Mouse (Mus musculus) neural tube, embryonic 15.5 days (tissue): ENCODE data around the gene Mpig6b. TPM values are rescaled to one million over a fixed set of nuclear protein-coding genes. Genes with fewer than 3 reads are reported as not detected.
A peak's percentile ranks its signal among the peaks of the same experiment; 100 is the strongest.

Source experiments
- ATAC-seq: fragments of 200-750 bp; cut with Nextera tagmentation; 2 replicates; pipeline ENCODE4 v1.8.0; 2017; ENCODE audit warnings: mild to moderate bottlenecking, moderate TSS enrichment, moderate library complexity; ENCODE audit not compliant: low FRiP score
- H3K27ac ChIP-seq: fragments of 300-500 bp; sonication (generic); replicated peaks from 2 replicates; pipeline ENCODE4 v1.5.1; 2015; ENCODE audit warnings: mild to moderate bottlenecking, inconsistent platforms
- H3K27me3 ChIP-seq: fragments of 300-500 bp; sonication (generic); replicated peaks from 2 replicates; pipeline ENCODE4 v1.6.1; 2015; ENCODE audit warnings: inconsistent platforms
- H3K36me3 ChIP-seq: fragments of 300-500 bp; sonication (generic); 2 replicates; pipeline ENCODE4 v1.6.1; 2015; ENCODE audit warnings: inconsistent platforms
- H3K4me1 ChIP-seq: fragments of 300-500 bp; sonication (generic); 2 replicates; pipeline ENCODE4 v1.6.1; 2015; ENCODE audit warnings: inconsistent platforms
- H3K4me2 ChIP-seq: fragments of 300-500 bp; sonication (generic); 2 replicates; pipeline ENCODE4 v1.6.1; 2015; ENCODE audit warnings: inconsistent platforms, mild to moderate bottlenecking, moderate library complexity
- H3K4me3 ChIP-seq: fragments of 300-500 bp; sonication (generic); replicated peaks from 2 replicates; pipeline ENCODE4 v1.5.1; 2015; ENCODE audit warnings: mild to moderate bottlenecking, inconsistent platforms
- H3K9ac ChIP-seq: fragments of 300-500 bp; sonication (generic); replicated peaks from 2 replicates; pipeline ENCODE4 v1.6.1; 2015; ENCODE audit warnings: mild to moderate bottlenecking, inconsistent platforms
- H3K9me3 ChIP-seq: fragments of 300-500 bp; sonication (generic); replicated peaks from 2 replicates; pipeline ENCODE4 v1.6.1; 2016; ENCODE audit warnings: inconsistent platforms
- WGBS: fragments of 180-500 bp; shearing (Covaris S2); methylation state at CpG from one replicate; pipeline ENCODE4 v1.1.7; 2015; ENCODE audit warnings: mixed read lengths; 5-methylcytosine and 5-hydroxymethylcytosine counted together
- polyA plus RNA-seq: library from polyadenylated mRNA; unstranded; fragments of >200 nt; fragmentation: Nextera tagmentation; extraction: Ambion mirVana; gene quantifications from 2 replicates; pipeline ENCODE4 v1.2.1, GENCODE M21; 2015

Mpig6b gene
- polyA plus RNA-seq, 1 experiment from 2014 or later = 0.17 TPM

DNA sequence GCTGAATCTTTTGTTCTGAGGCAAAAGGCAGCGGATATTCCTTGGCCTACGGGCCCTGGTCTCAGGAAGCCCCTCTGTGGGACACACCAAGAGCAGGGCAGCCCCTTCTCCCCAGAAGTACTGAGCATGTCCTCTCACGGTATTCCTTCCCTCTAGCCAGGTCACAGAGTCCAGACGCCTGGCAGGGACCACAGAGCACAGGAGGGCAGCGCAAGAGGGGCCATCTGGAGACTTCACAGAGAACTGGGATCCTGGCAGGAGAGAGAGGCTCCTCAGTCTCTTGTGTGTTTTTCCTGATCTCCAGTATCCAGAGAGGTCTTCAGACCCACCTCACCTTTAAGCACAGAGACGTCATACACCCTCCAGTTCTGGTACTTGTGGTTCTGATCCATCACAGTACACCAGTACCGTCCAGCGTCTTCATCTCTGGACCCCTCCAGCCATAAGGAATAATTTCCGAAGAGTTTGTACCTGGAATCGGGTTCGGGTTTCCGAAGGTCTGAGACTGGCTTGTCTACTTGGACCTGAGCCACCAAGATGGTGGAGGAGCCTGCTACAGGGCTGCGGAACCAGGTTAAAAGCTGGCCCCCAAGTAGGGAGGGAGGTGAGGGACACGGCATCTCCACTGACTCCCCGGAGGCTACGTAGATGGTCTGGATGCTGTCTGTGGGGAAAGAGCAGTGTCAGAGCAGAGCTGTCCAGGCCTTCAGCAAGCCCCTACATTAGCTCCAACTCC is 17.0 kb upstream of the Mpig6b start:
- no peaks in the 10 kb centered on the region for H3K36me3 ChIP-seq

DNA sequence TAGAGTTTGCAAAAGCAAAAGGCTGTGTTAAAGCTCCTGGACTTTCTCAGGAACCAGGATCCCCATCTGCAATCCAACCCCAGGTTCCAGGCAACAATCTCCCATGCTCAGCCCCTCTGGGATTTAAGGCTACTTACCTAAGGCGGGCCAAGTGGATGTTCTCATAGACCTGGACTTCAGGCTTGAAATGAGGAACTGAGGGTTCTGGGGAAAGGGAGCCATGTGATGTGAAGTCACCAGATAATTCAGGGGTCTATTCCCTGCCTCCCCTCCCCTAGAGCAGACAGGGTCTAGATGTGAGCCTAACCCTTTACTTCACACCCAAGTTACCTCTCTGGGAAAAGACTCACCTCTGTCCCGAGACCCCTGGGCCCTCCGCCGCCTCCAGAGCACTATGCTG is 14.7 kb upstream of the Mpig6b start:
- Histone ChIP-seq H3K4me2 (no peak overlapping the region), H3K4me1 (peaks cover 15% of the 10 kb centered on the region), H3K9ac (no peak overlapping the region), H3K27ac (no peak overlapping the region), H3K27me3 (no peaks in the 10 kb centered on the region), H3K36me3 (no peaks in the 10 kb centered on the region), H3K4me3 (no peak overlapping the region), H3K9me3 (no peaks in the 10 kb centered on the region)
- no peak for ATAC-seq
- WGBS = 78% methylated on average over 4 of the region's 4 CpGs

More for the DNA sequence above, 17.0 kb upstream of the Mpig6b start:
- no peak overlapping the region for H3K4me3 ChIP-seq
- no peaks in the 10 kb centered on the region for H3K27me3 ChIP-seq
- H3K4me1 ChIP-seq = peaks cover 3% of the 10 kb centered on the region; the same call in 1 of the 2 replicates
- whole genome bisulfite sequencing = 91% methylated on average over 16 of the region's 16 CpGs
- no peak overlapping the region for H3K9ac ChIP-seq
- no peak for ATAC-seq
- no peak overlapping the region for H3K27ac ChIP-seq
- no peaks in the 10 kb centered on the region for H3K9me3 ChIP-seq
- no peak overlapping the region for H3K4me2 ChIP-seq

GRCm38 (mm10) chr17:35080248-35080647 is 14.3 kb upstream of the Mpig6b start:
- Histone ChIP-seq H3K9me3 (no peaks in the 10 kb centered on the region), H3K4me1 (peaks cover 15% of the 10 kb centered on the region), H3K4me3 (no peak overlapping the region), H3K9ac (no peak overlapping the region), H3K27ac (no peak overlapping the region), H3K27me3 (no peaks in the 10 kb centered on the region), H3K4me2 (no peak overlapping the region), H3K36me3 (no peaks in the 10 kb centered on the region)
- WGBS = 64% methylated on average over 6 of the region's 6 CpGs
- no peak for ATAC-seq

DNA sequence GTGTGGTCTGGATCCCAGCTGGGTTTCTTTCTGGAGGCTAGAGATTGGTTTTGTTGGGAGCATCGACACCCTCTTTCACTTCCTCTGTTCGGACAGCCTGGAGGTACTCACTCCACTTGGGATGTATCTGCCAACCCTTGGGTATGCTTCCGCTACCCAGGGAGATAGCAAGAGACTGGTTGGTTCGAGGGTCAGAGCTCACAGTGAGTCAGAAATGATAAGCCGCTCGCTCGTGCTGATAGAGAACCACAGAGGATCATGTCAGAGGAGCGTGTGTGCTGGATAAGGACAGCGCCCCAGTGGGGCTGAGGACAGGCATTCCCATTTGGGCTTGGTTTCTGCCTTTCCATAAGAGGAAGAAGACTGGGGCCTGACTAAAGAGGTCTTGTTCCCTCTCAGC is 13.8 kb upstream of the Mpig6b start:
- Histone ChIP-seq H3K4me1 (peaks cover 15% of the 10 kb centered on the region), H3K27me3 (no peaks in the 10 kb centered on the region), H3K9me3 (no peaks in the 10 kb centered on the region), H3K4me3 (no peak overlapping the region), H3K9ac (no peak overlapping the region), H3K36me3 (no peaks in the 10 kb centered on the region), H3K4me2 (no peak overlapping the region), H3K27ac (no peak overlapping the region)
- no peak for ATAC-seq
- WGBS = 71% methylated on average over 9 of the region's 9 CpGs

GRCm38 (mm10) chr17:35077786-35078233 is 11.8 kb upstream of the Mpig6b start, which contains the start of gene Ly6g6d:
Gene Ly6g6d (minus strand): TSS chr17:35078065.
- Histone ChIP-seq H3K4me2 (peak within 1 kb of the TSS; percentile 49), H3K36me3 (no peaks in the 10 kb centered on the region), H3K4me3 (peak within 1 kb of the TSS; percentile 21), H3K9ac (0 out of 2 replicates have a peak within 1 kb of the TSS, but pooled peaks have one; percentile 14), H3K27me3 (no peaks in the 10 kb centered on the region), H3K9me3 (no peaks in the 10 kb centered on the region), H3K27ac (no peak within 1 kb of the TSS), H3K4me1 (peaks cover 15% of the 10 kb centered on the region)
- WGBS = 8% methylated on average over 14 of the region's 14 CpGs
- ATAC-seq = peak; percentile 52; the same call in 1 of the 2 replicates

DNA sequence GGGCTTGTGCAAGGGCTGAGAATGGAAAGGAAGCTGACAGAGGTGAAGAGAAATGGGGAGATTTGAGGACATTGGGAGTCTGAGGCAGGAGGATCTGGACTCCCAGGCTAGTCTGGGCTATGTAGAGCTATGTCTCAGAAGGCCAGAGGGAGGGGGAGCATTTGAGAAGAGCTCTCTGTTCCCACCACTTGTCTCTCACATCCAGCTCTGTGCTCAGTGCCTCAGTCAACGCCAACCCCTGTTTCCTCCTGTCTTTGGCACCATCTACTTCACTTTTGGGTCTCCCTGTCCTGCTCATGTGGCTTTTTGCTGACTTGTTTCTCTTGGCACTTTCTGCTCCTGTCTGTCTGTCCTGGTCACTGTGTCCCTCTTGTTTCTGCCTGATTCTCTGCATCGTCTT is 11.3 kb upstream of the Mpig6b start:
- H3K27me3 ChIP-seq = no peaks in the 10 kb centered on the region
- 0 out of 2 replicates have a peak overlapping the region, but pooled peaks have one; percentile 14 for H3K9ac ChIP-seq
- no peak overlapping the region for H3K27ac ChIP-seq
- WGBS = 19% methylated on average over 2 of the region's 2 CpGs
- no peaks in the 10 kb centered on the region for H3K36me3 ChIP-seq
- peak; percentile 22; the same call in 1 of the 2 replicates for ATAC-seq
- H3K4me2 ChIP-seq = peak overlapping the region; percentile 49
- H3K9me3 ChIP-seq = no peaks in the 10 kb centered on the region
- peaks cover 15% of the 10 kb centered on the region for H3K4me1 ChIP-seq
- H3K4me3 ChIP-seq = peak overlapping the region; percentile 21; the same call in 1 of the 2 replicates

DNA sequence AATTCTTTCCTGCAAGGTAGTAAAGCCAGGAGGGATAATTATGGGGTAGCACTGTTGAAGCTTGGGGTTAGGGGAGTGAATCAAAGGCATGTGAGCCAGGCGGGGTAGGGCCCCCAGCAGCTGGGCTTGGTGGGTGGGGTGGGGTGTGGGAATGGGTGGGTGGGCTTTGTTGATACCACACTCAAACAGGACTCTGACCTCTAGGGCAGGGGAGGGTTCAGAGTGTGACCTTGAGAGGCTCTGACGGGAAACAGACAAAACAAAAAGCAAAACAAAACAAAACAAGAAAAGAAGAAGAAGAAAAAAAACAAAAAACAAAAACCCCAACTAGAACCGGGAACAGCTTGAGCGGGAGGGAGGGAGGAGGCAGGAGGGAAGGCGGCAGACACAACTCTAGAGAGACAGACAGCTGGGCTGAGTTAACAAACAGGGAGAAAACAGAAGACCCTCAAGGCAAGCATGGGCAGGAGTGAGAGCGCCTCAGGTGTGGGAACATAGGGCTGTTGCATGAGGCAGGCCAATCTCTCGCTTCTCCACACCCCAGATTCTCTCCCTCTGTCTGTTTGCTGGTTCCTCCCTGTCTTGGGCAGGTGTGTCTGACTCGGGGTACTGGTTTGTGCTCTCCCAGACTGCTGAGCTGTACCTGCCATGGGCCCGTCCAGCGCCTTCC is 10.7 kb upstream of the Mpig6b start, which contains the start of gene Ly6g6e:
Ly6g6e (plus strand) TSS at position 396 of the 670 bp plus-strand sequence.
- Histone ChIP-seq H3K27ac (no peak within 1 kb of the TSS), H3K36me3 (no peaks in the 10 kb centered on the region), H3K9me3 (no peaks in the 10 kb centered on the region), H3K27me3 (no peaks in the 10 kb centered on the region), H3K4me3 (peak within 1 kb of the TSS; percentile 21), H3K9ac (0 out of 2 replicates have a peak within 1 kb of the TSS, but pooled peaks have one; percentile 14), H3K4me1 (peaks cover 15% of the 10 kb centered on the region), H3K4me2 (peak within 1 kb of the TSS; percentile 49)
- WGBS = 25% methylated on average over 10 of the region's 10 CpGs
- no peak for ATAC-seq

- H3K4me1 ChIP-seq = peaks cover 15% of the 10 kb centered on the region
- H3K4me2 ChIP-seq = no peak overlapping the region
- no peaks in the 10 kb centered on the region for H3K9me3 ChIP-seq
- H3K36me3 ChIP-seq = no peaks in the 10 kb centered on the region
- H3K27ac ChIP-seq = no peak overlapping the region
- H3K27me3 ChIP-seq = no peaks in the 10 kb centered on the region
- no peak for ATAC-seq
- H3K4me3 ChIP-seq = no peak overlapping the region
- no peak overlapping the region for H3K9ac ChIP-seq
- 40% methylated on average over 17 of the region's 17 CpGs for WGBS
Observed at GRCm38 (mm10) chr17:35074097-35074496, 8.1 kb upstream of the Mpig6b start.

DNA sequence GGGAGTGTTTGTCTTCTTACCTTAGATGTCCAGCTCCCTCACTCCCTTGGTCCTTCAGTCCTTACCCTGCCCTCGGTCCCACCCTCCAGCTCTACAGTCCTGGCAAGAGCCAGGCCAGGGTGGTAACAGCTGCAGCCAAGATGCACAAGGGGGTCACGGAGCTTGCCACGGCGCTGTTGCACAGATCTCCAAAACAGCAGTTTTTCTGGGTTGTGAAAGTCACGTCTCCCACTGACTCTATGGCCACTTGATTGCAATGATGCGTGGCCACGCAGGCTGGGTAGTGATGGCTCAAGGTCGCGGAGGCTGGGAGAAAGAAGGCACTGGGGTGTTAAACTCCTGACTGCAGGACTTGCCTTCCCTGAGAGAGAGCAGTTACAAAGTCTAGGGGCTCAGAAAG is 5.5 kb upstream of the Mpig6b start:
- H3K4me3 ChIP-seq = no peak overlapping the region
- H3K4me2 ChIP-seq = no peak overlapping the region
- H3K27me3 ChIP-seq = peaks cover 14% of the 10 kb centered on the region
- no peaks in the 10 kb centered on the region for H3K4me1 ChIP-seq
- 80% methylated on average over 9 of the region's 9 CpGs for WGBS
- no peak overlapping the region for H3K9ac ChIP-seq
- no peak overlapping the region for H3K27ac ChIP-seq
- no peaks in the 10 kb centered on the region for H3K9me3 ChIP-seq
- H3K36me3 ChIP-seq = no peaks in the 10 kb centered on the region
- no peak for ATAC-seq

DNA sequence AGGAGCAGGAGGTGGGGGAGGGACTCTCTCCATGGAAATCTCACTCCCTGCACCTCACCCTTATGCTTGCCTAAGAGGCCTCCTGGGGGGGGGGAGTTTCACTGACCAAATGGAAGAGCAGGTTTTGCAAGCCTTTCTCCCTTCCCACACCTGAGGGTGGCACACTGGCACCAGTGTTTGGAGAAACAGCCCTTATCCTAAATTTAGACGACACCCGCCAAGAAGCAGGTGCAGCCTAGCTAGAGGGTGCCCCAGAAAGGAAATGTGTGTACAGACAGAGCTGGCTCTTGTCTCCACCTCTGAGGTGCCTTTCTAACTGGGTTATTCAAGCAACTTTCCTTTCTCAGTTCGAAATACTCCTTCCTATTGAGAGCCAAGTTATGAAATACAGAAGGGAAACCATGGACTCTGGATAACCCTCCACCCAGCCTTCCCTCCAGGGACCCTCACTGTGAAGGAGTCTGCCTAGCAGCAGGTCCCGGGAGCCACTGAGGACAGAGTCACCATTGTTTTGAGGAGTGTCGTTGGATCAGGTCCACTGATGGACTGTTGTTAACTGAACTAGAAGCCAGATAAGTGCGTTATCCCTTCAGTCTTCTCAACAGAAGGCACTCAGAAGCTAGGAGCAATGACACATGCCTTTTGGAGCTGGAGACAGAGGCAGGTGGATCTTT is 4.7 kb upstream of the Mpig6b start:
- Histone ChIP-seq H3K4me2 (no peak overlapping the region), H3K27ac (no peak overlapping the region), H3K27me3 (peaks cover 22% of the 10 kb centered on the region), H3K4me3 (no peak overlapping the region), H3K9me3 (no peaks in the 10 kb centered on the region), H3K9ac (no peak overlapping the region), H3K4me1 (peaks cover under 1% of the 10 kb centered on the region; the same call in 1 of the 2 replicates), H3K36me3 (no peaks in the 10 kb centered on the region)
- no peak for ATAC-seq
- WGBS = 61% methylated on average over 6 of the region's 6 CpGs

GRCm38 (mm10) chr17:35068213-35068914 is 2.4 kb upstream of the Mpig6b start:
- H3K4me1 ChIP-seq = peaks cover 16% of the 10 kb centered on the region

More at GRCm38 (mm10) chr17:35068213-35068914, 2.4 kb upstream of the Mpig6b start:
- Histone ChIP-seq H3K27me3 (peaks cover 43% of the 10 kb centered on the region), H3K27ac (no peak overlapping the region), H3K9me3 (no peaks in the 10 kb centered on the region), H3K4me3 (no peak overlapping the region), H3K9ac (no peak overlapping the region), H3K36me3 (no peaks in the 10 kb centered on the region), H3K4me2 (no peak overlapping the region)
- no peak for ATAC-seq
- WGBS = 87% methylated on average over 17 of the region's 17 CpGs
